Mouse (Mus musculus): ENCODE measurements around the gene Stk4. TPM values are rescaled to one million over a fixed set of nuclear protein-coding genes. Genes with fewer than 3 reads are reported as not detected.

The Stk4 gene
- polyA plus RNA-seq, 1 experiment from 2014 or later: 24.0 TPM

DNA sequence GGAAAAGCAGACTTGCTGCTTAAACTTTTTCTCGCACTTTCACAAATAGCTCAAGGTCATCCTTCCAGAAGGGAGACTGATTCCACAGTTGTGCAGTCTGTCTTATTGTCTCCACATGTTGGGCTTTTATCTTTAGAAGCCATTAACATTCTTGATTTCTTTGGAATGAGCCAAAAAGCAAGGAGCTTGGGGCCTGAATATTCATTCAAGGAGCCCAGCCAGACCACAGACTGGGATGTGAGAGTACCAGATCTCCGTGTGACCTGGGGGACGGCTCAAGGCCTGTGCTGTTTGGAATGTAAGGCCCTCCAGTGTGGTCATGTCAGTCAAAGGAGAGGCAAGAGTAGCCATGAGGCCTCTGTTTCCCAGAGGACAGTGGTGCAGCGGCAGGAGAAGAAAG, 38.4 kb downstream of the Stk4 start:
- Histone ChIP-seq H3K9me3 (no peaks in the 10 kb centered on the region), H3K9ac (no peak overlapping the region), H3K4me3 (no peak overlapping the region), H3K4me1 (replicated peaks) (0 out of 2 replicates have a peak, but pooled peaks cover 5% of the 10 kb centered on the region), H3K27ac (no peak overlapping the region), H3K36me3 (peaks cover 31% of the 10 kb centered on the region), H3K27me3 (no peaks in the 10 kb centered on the region), H3K4me2 (no peak overlapping the region)
- ATAC-seq (ENCODE audit: low FRiP score): no peak
- 50% methylated on average over 4 of the region's 4 CpGs for WGBS

DNA sequence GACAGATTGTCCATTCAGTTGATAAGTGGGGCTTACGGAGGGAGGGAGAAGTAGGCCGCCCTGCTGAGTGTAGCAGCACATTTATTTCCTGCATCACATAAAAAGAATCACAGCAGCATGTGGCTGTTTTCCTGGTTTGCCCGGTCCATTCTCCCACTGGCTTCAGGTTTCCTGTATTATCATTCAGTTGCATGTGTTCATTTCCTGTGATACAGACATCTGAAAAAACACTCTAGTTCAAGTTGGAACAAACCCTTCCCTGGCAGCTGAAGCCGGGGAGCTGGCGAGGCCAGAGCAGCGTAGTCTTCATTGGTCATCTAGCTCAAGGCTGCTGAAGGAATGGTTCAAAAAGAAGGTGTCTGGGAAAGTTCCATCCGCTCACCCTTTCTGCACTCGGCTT, 41.4 kb downstream of the Stk4 start:
- peaks cover 28% of the 10 kb centered on the region for H3K36me3 ChIP-seq
- no peak overlapping the region for H3K4me3 ChIP-seq
- no peaks in the 10 kb centered on the region for H3K27me3 ChIP-seq
- H3K4me1 ChIP-seq (replicated peaks): 0 out of 2 replicates have a peak, but pooled peaks cover 5% of the 10 kb centered on the region
- WGBS: 93% methylated on average over 8 of the region's 8 CpGs
- no peak for ATAC-seq (ENCODE audit: low FRiP score)
- H3K4me2 ChIP-seq: no peak overlapping the region
- H3K27ac ChIP-seq: no peak overlapping the region
- no peaks in the 10 kb centered on the region for H3K9me3 ChIP-seq
- H3K9ac ChIP-seq: no peak overlapping the region

DNA sequence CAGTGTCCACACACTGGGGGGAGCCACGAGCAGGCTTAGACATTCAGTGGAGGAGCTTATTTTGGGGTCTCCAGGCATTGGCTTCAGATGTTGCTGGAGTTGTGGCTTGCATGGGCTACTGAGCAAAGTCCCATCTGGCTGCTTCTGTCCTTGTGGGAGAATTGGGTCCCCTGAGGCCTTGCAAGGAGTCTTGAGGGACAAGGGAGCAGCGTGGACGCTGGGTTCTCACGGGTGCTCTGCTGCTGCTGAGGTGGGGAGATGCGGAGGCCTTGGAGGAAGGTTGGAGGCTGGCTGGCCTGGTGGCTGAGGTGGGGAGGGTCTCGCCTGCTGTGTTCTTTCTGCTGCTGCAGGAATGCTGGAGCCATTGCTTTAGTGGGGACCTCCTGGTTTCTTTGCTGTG, 43.9 kb downstream of the Stk4 start:
- Histone ChIP-seq H3K9ac (no peak overlapping the region), H3K9me3 (no peaks in the 10 kb centered on the region), H3K4me3 (no peak overlapping the region), H3K36me3 (peaks cover 34% of the 10 kb centered on the region), H3K27ac (no peak overlapping the region), H3K27me3 (no peaks in the 10 kb centered on the region), H3K4me1 (replicated peaks) (no peaks in the 10 kb centered on the region), H3K4me2 (no peak overlapping the region)
- ATAC-seq (ENCODE audit: low FRiP score): no peak
- WGBS: 91% methylated on average over 6 of the region's 6 CpGs

DNA sequence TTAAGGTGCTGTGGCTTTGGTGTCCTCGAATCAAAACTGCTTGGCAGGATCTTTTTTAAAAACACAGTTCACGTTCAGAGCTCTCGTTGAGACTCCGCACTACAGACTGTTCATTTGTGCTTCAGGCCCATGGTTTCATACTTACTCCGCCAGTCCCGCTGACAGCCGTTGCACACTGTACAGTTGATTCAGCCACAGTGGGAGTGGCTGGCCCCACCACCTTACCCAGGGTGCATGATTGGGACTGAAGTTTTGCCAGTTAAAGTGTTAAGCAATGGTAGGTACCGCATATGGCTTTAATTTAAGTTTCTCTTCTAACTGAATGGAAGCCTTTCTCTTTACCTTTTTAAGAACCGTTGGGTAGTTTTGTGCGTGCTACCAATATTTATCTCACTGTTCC, 45.4 kb downstream of the Stk4 start:
- WGBS: 88% methylated on average over 10 of the region's 10 CpGs
- H3K9me3 ChIP-seq: no peaks in the 10 kb centered on the region
- H3K4me3 ChIP-seq: no peak overlapping the region

DNA sequence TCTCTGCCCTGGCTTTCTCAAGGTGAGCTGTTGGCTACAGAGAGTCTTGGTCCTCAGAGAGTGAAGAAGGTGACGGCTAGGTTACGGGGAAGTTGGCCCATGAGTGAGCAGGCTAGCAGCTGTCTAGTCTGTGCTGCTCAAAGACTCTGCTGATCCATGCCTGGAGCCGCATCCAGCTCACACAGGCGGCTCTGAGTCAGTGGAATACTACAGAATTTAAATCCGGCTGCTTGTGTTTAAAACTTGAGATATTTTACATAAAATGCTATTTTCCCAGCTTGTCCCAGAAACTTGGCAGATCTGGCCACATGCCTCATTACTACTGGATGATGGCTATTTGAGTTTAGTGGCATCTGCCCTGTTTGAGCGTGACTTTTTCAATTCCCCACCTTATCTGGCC, 49.4 kb downstream of the Stk4 start:
- Histone ChIP-seq H3K4me3 (no peak overlapping the region), H3K27me3 (no peaks in the 10 kb centered on the region), H3K4me1 (replicated peaks) (no peaks in the 10 kb centered on the region), H3K9me3 (no peaks in the 10 kb centered on the region), H3K36me3 (peaks cover 45% of the 10 kb centered on the region), H3K27ac (no peak overlapping the region), H3K9ac (no peak overlapping the region), H3K4me2 (no peak overlapping the region)
- ATAC-seq (ENCODE audit: low FRiP score): no peak
- WGBS: 93% methylated on average over 6 of the region's 6 CpGs

More for the DNA sequence above, 45.4 kb downstream of the Stk4 start:
- no peak for ATAC-seq (ENCODE audit: low FRiP score)
- Histone ChIP-seq H3K27me3 (no peaks in the 10 kb centered on the region), H3K9ac (no peak overlapping the region), H3K36me3 (peaks cover 49% of the 10 kb centered on the region), H3K27ac (no peak overlapping the region), H3K4me1 (replicated peaks) (no peaks in the 10 kb centered on the region), H3K4me2 (no peak overlapping the region)

DNA sequence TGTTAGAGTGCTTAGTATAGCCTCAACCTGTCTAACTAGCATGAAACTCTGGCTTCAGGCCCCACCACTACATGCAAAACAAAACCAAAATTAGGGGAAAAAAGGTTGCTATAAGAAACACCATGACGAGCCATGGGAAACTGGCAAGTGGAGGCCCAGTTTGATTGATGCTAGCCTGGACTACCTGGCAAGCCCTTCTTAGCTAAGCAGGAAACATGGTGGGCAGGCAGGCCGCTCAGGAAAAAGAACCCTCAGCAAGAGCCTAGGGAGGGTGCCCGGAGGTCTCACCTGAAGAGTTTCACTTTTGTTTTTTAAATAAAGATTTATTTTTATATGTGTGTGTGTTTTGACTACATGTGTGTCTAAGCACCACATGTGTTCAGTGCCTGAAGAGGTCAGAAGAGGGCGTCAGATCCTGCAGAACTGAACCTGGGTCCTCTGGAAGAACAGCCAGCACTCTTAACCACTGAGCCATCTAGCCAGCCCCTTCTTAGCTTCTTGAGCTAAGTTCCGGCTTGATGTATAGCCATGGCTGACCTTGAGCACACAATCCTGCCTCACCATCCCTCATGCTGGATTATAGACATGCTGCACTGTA, 53.1 kb downstream of the Stk4 start:
- ATAC-seq (ENCODE audit: low FRiP score): no peak
- Histone ChIP-seq H3K9me3 (no peaks in the 10 kb centered on the region), H3K27me3 (no peaks in the 10 kb centered on the region), H3K4me3 (no peak overlapping the region), H3K4me1 (replicated peaks) (no peaks in the 10 kb centered on the region), H3K27ac (no peak overlapping the region), H3K36me3 (peaks cover 50% of the 10 kb centered on the region), H3K4me2 (no peak overlapping the region), H3K9ac (no peak overlapping the region)
- WGBS: 77% methylated on average over 5 of the region's 5 CpGs

DNA sequence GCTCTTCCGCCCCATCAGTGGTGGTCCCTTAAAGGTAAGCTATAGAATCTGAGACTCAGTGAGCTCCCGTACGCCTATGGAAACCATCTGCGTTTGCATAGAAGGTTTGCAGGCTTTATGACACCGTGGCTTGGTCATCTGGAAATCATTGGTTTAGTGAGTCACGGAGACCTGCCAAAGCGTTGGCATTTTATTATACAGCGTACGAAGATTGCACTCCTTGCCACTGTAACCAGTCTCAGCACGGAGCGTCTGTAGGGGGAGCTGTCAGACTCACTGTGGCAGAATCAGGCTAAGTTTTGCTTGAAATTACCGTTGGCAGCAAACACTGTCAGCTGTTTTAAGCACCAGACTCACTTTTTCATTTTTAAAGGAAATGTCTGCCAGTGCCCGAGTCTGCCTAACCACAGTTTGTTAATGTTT, 56.4 kb downstream of the Stk4 start:
- H3K36me3 ChIP-seq: peaks cover 32% of the 10 kb centered on the region
- H3K4me1 ChIP-seq (replicated peaks): no peaks in the 10 kb centered on the region
- 83% methylated on average over 13 of the region's 13 CpGs for WGBS
- H3K27me3 ChIP-seq: no peaks in the 10 kb centered on the region
- H3K4me2 ChIP-seq: no peak overlapping the region
- ATAC-seq (ENCODE audit: low FRiP score): no peak
- H3K27ac ChIP-seq: no peak overlapping the region
- H3K9ac ChIP-seq: no peak overlapping the region
- no peak overlapping the region for H3K4me3 ChIP-seq
- no peaks in the 10 kb centered on the region for H3K9me3 ChIP-seq

DNA sequence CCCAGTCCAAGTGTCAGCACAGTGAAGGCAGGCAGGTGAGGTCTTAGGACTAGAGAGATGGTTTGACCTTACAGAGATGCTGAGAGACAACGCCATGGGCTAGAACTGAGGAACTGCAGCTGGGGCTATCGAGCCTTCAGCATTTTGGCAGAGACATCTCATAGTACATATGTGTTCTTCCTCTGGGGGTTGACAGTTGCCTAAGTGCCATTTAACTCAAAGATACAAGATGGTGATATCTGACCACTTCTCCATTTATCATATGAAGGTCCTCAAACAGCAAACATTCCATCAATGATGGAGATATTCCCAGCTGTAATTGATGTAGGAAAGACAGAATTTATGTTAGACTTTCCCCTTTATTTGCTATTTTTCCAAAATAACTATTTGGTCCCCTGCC, 57.2 kb downstream of the Stk4 start:
- no peaks in the 10 kb centered on the region for H3K4me1 ChIP-seq (replicated peaks)
- WGBS: 98% methylated on average over 2 of the region's 2 CpGs
- no peak overlapping the region for H3K27ac ChIP-seq
- H3K27me3 ChIP-seq: no peaks in the 10 kb centered on the region
- no peak overlapping the region for H3K4me3 ChIP-seq
- H3K4me2 ChIP-seq: no peak overlapping the region
- ATAC-seq (ENCODE audit: low FRiP score): no peak
- peaks cover 35% of the 10 kb centered on the region for H3K36me3 ChIP-seq
- H3K9ac ChIP-seq: no peak overlapping the region
- no peaks in the 10 kb centered on the region for H3K9me3 ChIP-seq

DNA sequence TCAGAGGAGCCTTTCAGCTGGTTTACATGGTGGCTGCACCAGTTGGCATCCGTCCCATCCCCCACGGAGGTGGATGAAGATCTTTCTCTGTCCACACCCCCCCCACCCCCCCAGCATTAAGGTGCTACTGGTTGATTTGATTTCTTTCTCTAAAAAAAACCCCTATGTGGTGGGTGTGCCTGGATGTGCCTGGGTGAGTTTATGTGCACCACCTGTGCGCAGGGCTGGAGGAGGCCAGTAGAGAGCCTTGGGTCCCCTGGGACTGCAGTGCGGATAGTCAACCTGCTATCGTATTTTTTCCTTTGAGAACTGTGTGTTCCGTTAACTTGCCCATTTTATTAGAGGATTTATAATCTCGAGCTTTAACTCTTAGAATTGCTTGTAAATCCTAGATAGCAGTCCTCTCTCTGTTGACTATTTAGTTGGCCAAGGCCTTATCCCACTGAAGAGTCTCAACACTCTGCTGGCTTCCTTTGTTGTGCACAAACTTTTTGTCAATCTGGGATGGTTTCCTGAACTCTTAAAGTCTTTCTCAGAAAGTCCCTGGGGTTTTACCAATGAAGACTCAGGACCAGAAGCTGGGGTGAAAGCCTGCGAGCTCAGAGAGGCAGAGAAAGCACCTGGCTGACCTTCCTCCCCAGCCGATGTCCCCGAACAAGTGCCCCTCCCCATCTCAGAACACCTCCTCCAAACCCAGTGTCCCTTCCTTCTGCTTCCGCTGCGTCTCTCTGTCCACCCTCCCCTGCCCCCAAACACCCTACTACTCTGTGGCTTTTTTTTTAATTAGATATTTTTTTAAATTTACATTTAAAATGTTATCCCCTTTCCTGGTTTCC, 58.7 kb downstream of the Stk4 start:
- H3K4me2 ChIP-seq: no peak overlapping the region
- no peak overlapping the region for H3K9ac ChIP-seq
- H3K4me3 ChIP-seq: no peak overlapping the region
- H3K36me3 ChIP-seq: peaks cover 29% of the 10 kb centered on the region
- H3K9me3 ChIP-seq: no peaks in the 10 kb centered on the region
- no peaks in the 10 kb centered on the region for H3K4me1 ChIP-seq (replicated peaks)
- ATAC-seq (ENCODE audit: low FRiP score): no peak
- no peak overlapping the region for H3K27ac ChIP-seq
- 92% methylated on average over 12 of the region's 12 CpGs for WGBS
- H3K27me3 ChIP-seq: no peaks in the 10 kb centered on the region

DNA sequence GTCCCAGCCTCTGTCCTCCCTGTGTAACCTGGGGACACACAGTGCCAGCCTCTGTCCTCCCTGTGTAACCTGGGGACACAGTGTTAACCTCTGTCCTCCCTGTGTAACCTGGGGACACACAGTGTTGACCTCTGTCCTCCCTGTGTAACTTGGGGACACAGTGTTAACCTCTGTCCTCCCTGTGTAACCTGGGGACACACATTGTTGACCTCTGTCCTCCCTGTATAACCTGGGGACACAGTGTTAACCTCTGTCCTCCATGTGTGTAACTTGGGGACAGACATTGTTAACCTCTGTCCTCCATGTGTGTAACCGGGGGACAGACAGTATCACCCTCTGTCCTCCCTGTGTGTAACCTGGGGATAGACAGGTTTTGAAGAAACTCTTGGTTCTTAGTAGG, 61.5 kb downstream of the Stk4 start:
- Histone ChIP-seq H3K27ac (no peak overlapping the region), H3K27me3 (no peaks in the 10 kb centered on the region), H3K36me3 (peaks cover 21% of the 10 kb centered on the region), H3K9me3 (no peaks in the 10 kb centered on the region), H3K4me2 (no peak overlapping the region), H3K4me3 (no peak overlapping the region), H3K9ac (no peak overlapping the region), H3K4me1 (replicated peaks) (no peaks in the 10 kb centered on the region; the same call in 1 of the 2 replicates)
- 82% methylated on average over 1 of the region's 1 CpGs for WGBS
- no peak for ATAC-seq (ENCODE audit: low FRiP score)

DNA sequence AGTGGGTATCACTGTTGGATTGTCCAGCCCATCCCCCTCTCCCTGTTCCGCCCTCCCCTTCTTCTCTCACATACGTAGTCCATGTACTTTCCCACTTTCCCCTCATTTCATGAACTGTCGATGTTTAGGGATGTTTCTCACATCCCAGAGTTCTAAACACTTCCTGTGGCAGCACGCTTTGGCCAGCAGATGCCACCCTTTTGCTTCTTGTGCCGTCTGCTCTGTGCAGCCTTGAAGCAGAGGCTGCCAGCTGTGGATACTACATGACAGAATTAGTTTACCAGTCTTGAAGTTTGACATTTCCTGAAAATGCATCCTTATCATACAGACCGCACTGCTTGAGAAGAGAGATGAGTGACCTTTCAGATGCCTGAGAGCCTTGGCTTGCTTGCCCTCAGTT, 64.4 kb downstream of the Stk4 start:
- Histone ChIP-seq H3K4me1 (replicated peaks) (peaks cover 17% of the 10 kb centered on the region), H3K4me3 (no peak overlapping the region), H3K27ac (no peak overlapping the region), H3K9me3 (no peaks in the 10 kb centered on the region), H3K4me2 (no peak overlapping the region), H3K9ac (no peak overlapping the region), H3K36me3 (peaks cover 19% of the 10 kb centered on the region), H3K27me3 (no peaks in the 10 kb centered on the region)
- no peak for ATAC-seq (ENCODE audit: low FRiP score)
- 70% methylated on average over 6 of the region's 6 CpGs for WGBS

DNA sequence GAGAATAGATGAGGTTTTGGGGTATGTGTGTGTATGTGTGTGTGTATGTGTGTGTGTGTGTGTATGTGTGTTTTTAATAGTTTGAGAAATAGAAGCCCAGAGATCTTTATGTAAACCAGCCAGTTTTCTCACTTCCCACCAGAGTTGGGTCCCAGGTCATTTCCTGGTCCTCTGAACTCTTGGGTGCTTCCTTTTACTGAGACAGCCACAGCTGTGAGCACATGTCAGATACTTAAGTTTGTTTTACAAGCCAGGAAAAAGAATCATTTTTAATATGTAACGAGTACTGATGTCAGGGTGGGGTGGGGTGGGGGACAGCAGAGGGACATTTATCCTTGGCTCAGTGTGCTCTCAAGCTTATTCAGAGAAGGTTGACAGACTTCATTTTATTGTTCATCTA, 65.2 kb downstream of the Stk4 start:
- no peaks in the 10 kb centered on the region for H3K9me3 ChIP-seq
- no peak for ATAC-seq (ENCODE audit: low FRiP score)
- H3K4me1 ChIP-seq (replicated peaks): peaks cover 17% of the 10 kb centered on the region
- WGBS: 75% methylated on average over 1 of the region's 1 CpGs
- H3K36me3 ChIP-seq: peaks cover 19% of the 10 kb centered on the region
- no peak overlapping the region for H3K9ac ChIP-seq
- no peak overlapping the region for H3K4me2 ChIP-seq
- no peak overlapping the region for H3K27ac ChIP-seq
- H3K27me3 ChIP-seq: no peaks in the 10 kb centered on the region
- no peak overlapping the region for H3K4me3 ChIP-seq

DNA sequence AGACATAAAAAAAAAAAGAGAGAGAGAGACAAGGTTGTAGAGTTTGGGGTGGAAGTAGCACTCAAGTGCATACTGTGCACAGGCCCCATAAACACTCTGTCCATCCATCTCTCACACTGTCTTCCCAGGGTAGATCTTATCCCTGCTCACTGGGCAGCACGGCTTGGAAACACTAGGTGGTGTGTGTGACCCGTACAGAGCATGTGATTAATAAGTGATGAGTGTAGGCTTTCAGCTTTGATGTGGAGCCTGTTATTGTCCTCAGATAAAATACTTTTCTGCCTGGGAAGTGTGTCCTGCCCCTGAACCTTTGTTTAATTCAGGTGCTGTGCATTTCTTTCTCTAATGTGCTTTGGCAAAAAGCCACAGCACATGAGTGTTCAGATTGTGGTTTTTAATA, 66.3 kb downstream of the Stk4 start:
- Histone ChIP-seq H3K4me2 (no peak overlapping the region), H3K4me3 (no peak overlapping the region), H3K9ac (0 out of 2 replicates have a peak overlapping the region, but pooled peaks have one; percentile 0), H3K4me1 (replicated peaks) (peaks cover 17% of the 10 kb centered on the region), H3K36me3 (peaks cover 13% of the 10 kb centered on the region), H3K27me3 (no peaks in the 10 kb centered on the region), H3K9me3 (no peaks in the 10 kb centered on the region), H3K27ac (no peak overlapping the region)
- no peak for ATAC-seq (ENCODE audit: low FRiP score)
- WGBS: 20% methylated on average over 2 of the region's 2 CpGs

All from hindbrain, embryonic 13.5 days (tissue).